Mouse (Mus musculus) heart, adult 2 months (tissue): ENCODE measurements around the gene Wscd1.
"Not testable (repeated sequence)": the region's sequence is repeated elsewhere in the genome, so short reads cannot be mapped to it uniquely, and the experiment has no call there.

Experiments used
- EP300 ChIP-seq: fragments of 200-500 bp; IDR thresholded peaks from 2 replicates; pipeline ENCODE4 v1.6.1; 2011; ENCODE audit warnings: low read depth, low read length, control low read depth; ENCODE audit not compliant: insufficient read depth
- POLR2A ChIP-seq: fragments of 200-500 bp; IDR thresholded peaks from 2 replicates; pipeline ENCODE4 v1.6.1; 2011; ENCODE audit warnings: mild to moderate bottlenecking, low read depth, low read length, control low read depth; ENCODE audit not compliant: insufficient read depth

DNA sequence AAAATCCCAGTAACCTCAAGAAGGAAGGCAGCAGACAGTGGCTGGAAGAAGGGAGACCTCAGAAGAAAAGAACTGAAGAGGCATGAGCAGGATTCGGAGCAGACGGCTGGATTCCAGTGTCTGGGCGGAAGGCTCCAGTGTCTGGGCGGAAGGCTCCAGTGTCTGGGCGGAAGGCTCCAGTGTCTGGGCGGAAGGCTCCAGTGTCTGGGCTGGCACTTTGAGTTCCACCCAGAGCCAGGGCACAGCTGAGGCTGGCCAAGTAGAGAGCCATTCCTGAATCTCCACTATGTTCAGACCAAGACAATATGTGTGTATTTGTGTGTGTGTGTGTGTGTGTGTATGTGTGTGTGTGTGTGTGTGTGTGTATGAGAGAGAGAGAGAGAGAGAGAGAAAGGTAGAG is 71.8 kb downstream of the Wscd1 start:
- TF ChIP-seq POLR2A, EP300: not testable (repeated sequence)
